Mouse (Mus musculus) forebrain, embryonic 15.5 days (tissue): ENCODE data around the gene Tex38. TPM values are rescaled to one million over a fixed set of nuclear protein-coding genes. Genes with fewer than 3 reads are reported as not detected.

ENCODE experiments used
- ATAC-seq: fragments of 200-750 bp; cut with Nextera tagmentation; replicated peaks from 2 replicates; pipeline ENCODE4 v1.8.0; 2017; ENCODE audit warnings: mild to moderate bottlenecking, moderate TSS enrichment, moderate library complexity
- H3K27ac ChIP-seq: fragments of 300-500 bp; sonication (generic); replicated peaks from 2 replicates; pipeline ENCODE4 v1.5.1; 2015; ENCODE audit warnings: mild to moderate bottlenecking, inconsistent platforms
- H3K27me3 ChIP-seq: fragments of 300-500 bp; sonication (generic); 2 replicates; pipeline ENCODE4 v1.6.1; 2015; ENCODE audit warnings: inconsistent platforms
- H3K36me3 ChIP-seq: fragments of 300-500 bp; sonication (generic); 2 replicates; pipeline ENCODE4 v1.6.1; 2015; ENCODE audit warnings: mild to moderate bottlenecking, inconsistent platforms
- H3K4me1 ChIP-seq: fragments of 300-500 bp; sonication (generic); 2 replicates; pipeline ENCODE4 v1.6.1; 2015; ENCODE audit warnings: inconsistent platforms
- H3K4me2 ChIP-seq: fragments of 300-500 bp; sonication (generic); replicated peaks from 2 replicates; pipeline ENCODE4 v1.6.1; 2015; ENCODE audit warnings: mild to moderate bottlenecking, inconsistent platforms
- H3K4me3 ChIP-seq: fragments of 300-500 bp; sonication (generic); 2 replicates; pipeline ENCODE4 v1.5.1; 2015; ENCODE audit warnings: mild to moderate bottlenecking, inconsistent platforms
- H3K9ac ChIP-seq: fragments of 300-500 bp; sonication (generic); replicated peaks from 2 replicates; pipeline ENCODE4 v1.6.1; 2015; ENCODE audit warnings: mild to moderate bottlenecking, inconsistent platforms
- H3K9me3 ChIP-seq: fragments of 300-500 bp; sonication (generic); 2 replicates; pipeline ENCODE4 v1.6.1; 2016; ENCODE audit warnings: inconsistent platforms
- WGBS: fragments of 180-500 bp; shearing (Covaris S2); methylation state at CpG from one replicate; pipeline ENCODE4 v1.1.7; 2015; ENCODE audit warnings: mixed read lengths; 5-methylcytosine and 5-hydroxymethylcytosine counted together
- polyA plus RNA-seq: library from polyadenylated mRNA; unstranded; fragments of >200 nt; fragmentation: Nextera tagmentation; extraction: Ambion mirVana; gene quantifications from 2 replicates; pipeline ENCODE4 v1.2.1, GENCODE M21; 2015

Gene Tex38
- polyA plus RNA-seq, 1 experiment from 2014 or later, result 0.59 TPM

GRCm38 (mm10) chr4:115764581-115764980, 16.2 kb downstream of the Tex38 start:
- Histone ChIP-seq H3K4me3 (no peak overlapping the region), H3K4me2 (no peak overlapping the region), H3K9me3 (no peaks in the 10 kb centered on the region), H3K4me1 (no peaks in the 10 kb centered on the region), H3K36me3 (peaks cover 56% of the 10 kb centered on the region), H3K27me3 (no peaks in the 10 kb centered on the region), H3K27ac (no peak overlapping the region), H3K9ac (no peak overlapping the region)
- ATAC-seq, result no peak
- 77% methylated on average over 11 of the region's 11 CpGs for WGBS

GRCm38 (mm10) chr4:115761206-115761605, 19.6 kb downstream of the Tex38 start:
- Histone ChIP-seq H3K4me3 (no peak overlapping the region), H3K36me3 (peaks cover 54% of the 10 kb centered on the region)
- ATAC-seq, result no peak

GRCm38 (mm10) chr4:115754851-115755250, 26.0 kb downstream of the Tex38 start:
- Histone ChIP-seq H3K4me2 (no peak overlapping the region), H3K4me1 (no peaks in the 10 kb centered on the region), H3K36me3 (peaks cover 41% of the 10 kb centered on the region), H3K27me3 (no peaks in the 10 kb centered on the region), H3K27ac (no peak overlapping the region), H3K9me3 (no peaks in the 10 kb centered on the region), H3K9ac (no peak overlapping the region), H3K4me3 (no peak overlapping the region)
- 98% methylated on average over 1 of the region's 1 CpGs for WGBS
- no peak for ATAC-seq

More at GRCm38 (mm10) chr4:115761206-115761605, 19.6 kb downstream of the Tex38 start:
- H3K4me1 ChIP-seq, result no peaks in the 10 kb centered on the region
- no peaks in the 10 kb centered on the region for H3K27me3 ChIP-seq
- H3K9ac ChIP-seq, result no peak overlapping the region
- no peak overlapping the region for H3K27ac ChIP-seq
- no peak overlapping the region for H3K4me2 ChIP-seq
- H3K9me3 ChIP-seq, result no peaks in the 10 kb centered on the region
- WGBS, result 29% methylated on average over 3 of the region's 3 CpGs

- WGBS, result 97% methylated on average over 3 of the region's 3 CpGs
- no peak for ATAC-seq
- Histone ChIP-seq H3K4me3 (no peak overlapping the region), H3K36me3 (peaks cover 41% of the 10 kb centered on the region), H3K9me3 (no peaks in the 10 kb centered on the region), H3K4me2 (no peak overlapping the region), H3K9ac (no peak overlapping the region), H3K4me1 (no peaks in the 10 kb centered on the region), H3K27ac (no peak overlapping the region), H3K27me3 (no peaks in the 10 kb centered on the region)
Measured at GRCm38 (mm10) chr4:115754101-115754500, 26.7 kb downstream of the Tex38 start.

GRCm38 (mm10) chr4:115749336-115749735, 31.5 kb downstream of the Tex38 start:
- Histone ChIP-seq H3K4me2 (no peak overlapping the region), H3K4me1 (no peaks in the 10 kb centered on the region), H3K27me3 (no peaks in the 10 kb centered on the region), H3K4me3 (no peak overlapping the region), H3K36me3 (peaks cover 44% of the 10 kb centered on the region), H3K9me3 (no peaks in the 10 kb centered on the region), H3K9ac (no peak overlapping the region), H3K27ac (no peak overlapping the region)
- WGBS, result 91% methylated on average over 1 of the region's 1 CpGs
- ATAC-seq, result no peak

GRCm38 (mm10) chr4:115748181-115748580, 32.6 kb downstream of the Tex38 start:
- Histone ChIP-seq H3K9ac (no peak overlapping the region), H3K9me3 (no peaks in the 10 kb centered on the region), H3K4me1 (no peaks in the 10 kb centered on the region), H3K27me3 (no peaks in the 10 kb centered on the region), H3K4me3 (no peak overlapping the region), H3K27ac (no peak overlapping the region), H3K4me2 (no peak overlapping the region), H3K36me3 (peaks cover 38% of the 10 kb centered on the region)
- ATAC-seq, result no peak
- 56% methylated on average over 1 of the region's 1 CpGs for WGBS

GRCm38 (mm10) chr4:115743096-115743495, 37.7 kb downstream of the Tex38 start:
- peaks cover 18% of the 10 kb centered on the region for H3K4me1 ChIP-seq
- no peak overlapping the region for H3K4me2 ChIP-seq
- H3K9ac ChIP-seq, result no peak overlapping the region
- WGBS, result 87% methylated on average over 4 of the region's 4 CpGs
- H3K4me3 ChIP-seq, result no peak overlapping the region
- H3K36me3 ChIP-seq, result peaks cover 37% of the 10 kb centered on the region
- ATAC-seq, result no peak
- no peak overlapping the region for H3K27ac ChIP-seq
- no peaks in the 10 kb centered on the region for H3K27me3 ChIP-seq
- H3K9me3 ChIP-seq, result no peaks in the 10 kb centered on the region

DNA sequence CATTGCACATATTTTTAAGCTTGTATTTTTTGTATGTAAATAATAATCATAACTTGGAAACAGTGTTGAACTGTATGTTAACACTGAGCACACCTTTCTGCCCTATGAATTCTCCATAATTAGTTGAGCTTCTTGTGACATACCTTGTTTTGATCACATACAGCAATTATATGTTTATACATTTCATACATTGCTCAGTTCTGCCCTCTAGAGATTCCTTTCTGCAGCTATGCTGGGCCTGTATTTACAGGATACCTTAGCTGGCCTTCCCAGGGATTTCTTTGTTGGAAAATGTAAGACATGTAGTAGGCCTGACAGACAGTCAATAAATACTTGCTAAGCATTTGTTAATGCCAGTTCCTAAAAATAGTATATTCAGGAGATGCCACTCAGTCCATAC, 38.2 kb downstream of the Tex38 start:
- Histone ChIP-seq H3K4me2 (no peak overlapping the region), H3K27me3 (no peaks in the 10 kb centered on the region), H3K27ac (no peak overlapping the region), H3K36me3 (peaks cover 34% of the 10 kb centered on the region), H3K4me1 (peaks cover 19% of the 10 kb centered on the region), H3K9ac (no peak overlapping the region), H3K4me3 (no peak overlapping the region), H3K9me3 (no peaks in the 10 kb centered on the region)
- ATAC-seq, result no peak

DNA sequence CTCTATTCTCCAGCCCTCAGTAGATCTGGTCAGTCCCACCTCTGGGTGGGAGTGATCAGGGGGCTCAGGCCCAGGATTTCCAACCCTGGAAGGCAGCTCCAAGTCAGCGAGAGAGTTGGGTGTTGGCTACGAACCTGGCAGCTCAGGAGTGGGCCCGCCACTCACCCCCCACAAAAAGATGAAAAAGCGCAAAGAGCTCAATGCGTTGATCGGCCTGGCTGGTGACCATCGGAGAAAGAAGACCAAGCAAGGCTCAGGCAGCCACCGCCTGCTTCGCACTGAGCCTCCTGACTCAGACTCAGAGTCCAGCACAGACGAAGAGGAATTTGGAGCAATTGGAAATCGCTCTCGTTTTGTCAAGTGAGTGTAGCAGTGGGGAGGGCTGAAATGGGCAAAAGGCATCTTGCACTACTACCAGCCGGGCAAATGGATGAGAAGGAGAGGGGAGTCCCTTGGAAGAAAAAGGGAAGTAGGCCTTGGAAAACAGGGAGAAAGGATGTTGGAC, 42.3 kb downstream of the Tex38 start:
- Histone ChIP-seq H3K27me3 (peaks cover 7% of the 10 kb centered on the region; the same call in 1 of the 2 replicates), H3K4me3 (peak overlapping the region; percentile 73), H3K4me1 (peaks cover 22% of the 10 kb centered on the region), H3K27ac (no peak overlapping the region), H3K9me3 (no peaks in the 10 kb centered on the region), H3K4me2 (peak overlapping the region; percentile 62), H3K36me3 (peaks cover 20% of the 10 kb centered on the region), H3K9ac (peak overlapping the region; percentile 75)
- no peak for ATAC-seq
- WGBS, result 44% methylated on average over 13 of the region's 13 CpGs

DNA sequence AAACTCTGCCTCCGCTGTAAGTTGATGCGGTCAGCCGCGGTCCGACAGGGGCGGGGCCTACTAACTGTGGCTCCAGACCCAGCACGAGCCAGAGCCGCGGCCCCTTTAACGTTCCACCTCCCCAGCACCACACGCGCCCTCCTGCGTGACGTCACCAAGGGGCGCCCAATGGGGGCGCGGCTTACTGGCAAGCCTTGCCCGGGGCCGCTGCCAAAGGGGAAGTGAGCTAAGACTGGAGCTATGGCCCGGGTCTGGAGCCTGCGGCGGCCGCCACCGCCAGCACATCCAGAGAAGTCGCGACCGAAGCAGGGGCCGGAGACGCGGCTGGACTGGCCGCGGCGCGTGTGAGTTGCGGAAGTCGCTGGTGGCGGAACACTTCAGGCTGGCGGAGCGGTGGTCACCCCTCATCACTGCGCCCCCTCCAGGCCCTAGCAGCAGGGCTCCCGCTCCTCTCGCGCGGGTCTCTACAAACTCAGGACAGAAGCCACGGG, 43.2 kb downstream of the Tex38 start, which contains the start of gene Efcab14:
Gene Efcab14, plus strand, starts transcription at position 194 of the 491 bp plus-strand sequence.
- H3K9me3 ChIP-seq, result no peaks in the 10 kb centered on the region
- H3K27me3 ChIP-seq, result peaks cover 7% of the 10 kb centered on the region; the same call in 1 of the 2 replicates
- peak; percentile 100 for ATAC-seq
- peak within 1 kb of the TSS; percentile 73 for H3K4me3 ChIP-seq
- H3K4me1 ChIP-seq, result peaks cover 22% of the 10 kb centered on the region
- H3K27ac ChIP-seq, result peak within 1 kb of the TSS; percentile 84
- H3K36me3 ChIP-seq, result peaks cover 14% of the 10 kb centered on the region
- peak within 1 kb of the TSS; percentile 75 for H3K9ac ChIP-seq
- under 1% methylated on average over 45 of the region's 45 CpGs for WGBS
- H3K4me2 ChIP-seq, result peak within 1 kb of the TSS; percentile 62

DNA sequence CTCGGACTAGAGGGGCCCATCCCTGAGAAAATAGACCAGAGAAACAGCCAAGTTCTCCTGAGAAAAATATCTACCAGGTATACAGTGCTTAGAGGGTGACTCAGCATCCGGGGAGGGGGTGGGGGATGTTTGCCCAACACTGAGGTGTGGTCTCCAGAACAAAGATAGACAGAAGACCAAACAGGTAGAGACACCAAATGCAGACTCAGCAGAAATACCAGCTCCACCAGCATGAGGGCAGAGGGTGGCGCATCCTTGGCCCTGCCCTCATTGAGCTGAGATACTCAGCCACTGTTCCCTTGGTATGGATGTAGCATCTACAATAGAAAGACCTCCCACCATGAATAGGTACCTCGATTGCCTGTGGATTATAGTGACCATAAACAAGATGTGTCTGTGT, 46.0 kb downstream of the Tex38 start:
- no peak overlapping the region for H3K9ac ChIP-seq

DNA sequence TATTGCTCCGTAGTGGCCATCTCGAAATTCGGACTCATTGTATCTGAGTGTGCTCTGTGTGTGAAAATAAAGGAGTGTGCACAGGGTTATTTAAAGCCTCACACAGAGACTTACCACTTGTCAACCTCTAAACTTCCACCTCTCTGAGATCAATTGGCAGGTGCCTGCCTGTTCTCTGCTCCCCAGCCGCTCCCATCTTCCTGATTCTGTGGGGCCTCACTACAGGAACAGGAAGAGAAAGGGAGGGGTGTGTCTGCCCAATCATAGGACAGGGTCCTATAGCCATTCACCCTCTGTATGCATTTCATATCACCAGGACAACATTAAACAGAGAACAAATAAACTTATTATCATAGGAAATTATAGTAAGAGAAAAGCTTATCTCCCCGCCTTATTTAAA, 47.1 kb downstream of the Tex38 start:
- Histone ChIP-seq H3K36me3 (no peaks in the 10 kb centered on the region), H3K4me2 (no peak overlapping the region), H3K4me3 (no peak overlapping the region), H3K9me3 (no peaks in the 10 kb centered on the region), H3K27me3 (peaks cover 12% of the 10 kb centered on the region; the same call in 1 of the 2 replicates), H3K4me1 (peaks cover 11% of the 10 kb centered on the region), H3K9ac (no peak overlapping the region), H3K27ac (no peak overlapping the region)
- no peak for ATAC-seq
- WGBS, result 73% methylated on average over 5 of the region's 5 CpGs

More for the DNA sequence above, 46.0 kb downstream of the Tex38 start:
- ATAC-seq, result no peak
- WGBS, result 63% methylated on average over 4 of the region's 4 CpGs
- H3K4me3 ChIP-seq, result no peak overlapping the region
- peaks cover 22% of the 10 kb centered on the region for H3K4me1 ChIP-seq
- H3K9me3 ChIP-seq, result no peaks in the 10 kb centered on the region
- peaks cover 12% of the 10 kb centered on the region; the same call in 1 of the 2 replicates for H3K27me3 ChIP-seq
- no peak overlapping the region for H3K27ac ChIP-seq
- no peak overlapping the region for H3K4me2 ChIP-seq
- no peaks in the 10 kb centered on the region for H3K36me3 ChIP-seq
